Mouse (Mus musculus): ENCODE results near the gene Usp39. TPM values are rescaled to one million over a fixed set of nuclear protein-coding genes. Genes with fewer than 3 reads are reported as not detected.
A peak's percentile ranks its signal among the peaks of the same experiment; 100 is the strongest.

Gene Usp39
- total RNA-seq (2021), result 10 to 100 TPM; 31.0 to 32.5 TPM
- long read RNA-seq, experiment 1, transcript Usp39-201 (13 exons, 2,244 nt), result major isoform, 24 of 31 reads
- long read RNA-seq, experiment 1, partial matches to known transcripts, result 0 of 31 reads
- long read RNA-seq, experiment 1, other reads (novel, unspliced or antisense), result 7 of 31 reads
- long read RNA-seq, experiment 2, transcript Usp39-201 (13 exons, 2,244 nt), result major isoform, 48 of 52 reads
- long read RNA-seq, experiment 2, partial matches to known transcripts, result 1 of 52 reads
- long read RNA-seq, experiment 2, other reads (novel, unspliced or antisense), result 3 of 52 reads

DNA sequence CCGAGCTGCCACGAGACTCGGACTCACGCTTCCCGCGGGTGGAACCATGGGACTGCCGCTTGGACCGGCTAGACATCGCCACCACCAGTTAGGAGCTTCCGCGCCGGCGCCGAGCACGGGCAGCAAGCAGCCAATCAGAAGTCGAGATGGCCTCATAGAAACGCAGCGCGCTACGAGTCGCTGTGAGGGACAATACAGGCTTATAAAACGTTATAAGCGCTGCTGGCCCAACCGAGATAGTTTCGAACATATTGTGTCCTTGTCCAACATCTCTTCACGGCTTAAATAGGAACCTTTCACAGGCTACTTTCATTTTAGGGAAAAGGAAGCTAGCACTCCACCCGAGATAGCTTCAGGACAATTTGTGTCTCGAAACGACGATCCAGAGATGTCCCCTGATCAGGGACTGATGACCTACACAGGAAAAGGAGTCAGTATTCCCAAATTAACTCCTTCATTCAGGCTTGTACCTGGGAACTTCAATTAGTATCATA, at the start of gene Usp39:
Gene Usp39, minus strand, starts transcription at position 111 of the 494 bp plus-strand sequence.
- H3K27ac ChIP-seq, result peak within 1 kb of the TSS; percentile 84
- DNase-seq (ENCODE audit: low spot score in 2 of 2), result peak; percentile 91 to 94
- peak within 1 kb of the TSS; percentile 94 for H3K4me3 ChIP-seq
- TF ChIP-seq CTCF (conservative IDR thresholded peaks at IDR 0.05), result no peak

DNA sequence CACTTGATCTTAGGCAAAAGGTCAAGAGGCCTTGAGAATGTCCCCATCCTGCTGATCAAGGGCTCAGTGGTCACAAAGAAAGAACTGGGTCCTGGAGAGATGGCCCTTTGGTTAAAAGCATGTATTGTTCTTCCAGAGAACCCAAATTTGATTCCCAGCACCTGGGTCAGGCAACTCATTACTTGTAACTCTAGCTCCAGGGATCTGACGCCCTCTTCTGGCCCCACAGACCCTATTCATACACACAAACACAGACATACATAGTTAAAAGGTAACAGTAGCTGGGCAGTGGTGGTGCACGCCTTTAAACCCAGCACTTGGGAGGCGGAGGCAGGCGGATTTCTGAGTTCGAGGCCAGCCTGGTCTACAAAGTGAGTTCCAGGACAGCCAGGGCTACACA, 47.4 kb upstream of the Usp39 start:
- DNase-seq (ENCODE audit: low spot score in 2 of 2), result no peak
- no peak overlapping the region for H3K27ac ChIP-seq
- TF ChIP-seq CTCF (conservative IDR thresholded peaks at IDR 0.05), result no peak
- no peak overlapping the region for H3K4me3 ChIP-seq

DNA sequence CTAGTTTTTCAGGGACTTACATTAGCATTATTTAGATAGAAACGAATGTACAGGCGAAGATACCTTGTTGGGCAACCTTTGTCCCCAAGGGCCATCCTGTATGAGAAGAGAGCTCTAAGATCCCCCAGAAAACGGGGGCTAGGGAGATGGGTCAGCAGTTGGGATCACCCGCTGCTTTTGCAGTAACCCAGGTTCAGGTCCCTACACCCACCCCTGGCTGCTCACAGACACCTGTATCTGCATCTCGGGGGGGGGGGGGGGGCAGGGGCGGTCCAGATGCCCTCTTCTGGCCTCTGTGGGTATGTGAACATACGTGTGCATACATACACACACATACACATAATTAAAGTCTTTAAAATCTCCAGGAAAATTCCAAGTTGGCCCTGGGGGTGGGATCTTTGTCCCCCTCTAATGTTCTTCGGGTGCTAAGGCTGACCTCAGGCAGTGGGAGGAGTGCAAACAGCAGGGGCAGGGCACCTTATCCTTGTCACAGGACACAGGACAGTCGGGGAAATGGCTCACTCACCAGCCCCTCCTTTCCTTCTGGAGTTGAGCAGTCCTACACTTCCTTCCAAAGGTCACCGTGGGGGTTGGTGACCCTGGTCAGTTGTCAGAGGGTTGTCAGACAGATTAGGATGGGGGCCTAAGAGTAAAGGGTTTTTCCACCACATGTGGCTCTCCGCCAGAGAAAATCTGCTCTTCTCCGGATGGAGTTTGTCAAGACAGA, 46.0 kb upstream of the Usp39 start:
- peak overlapping the region; percentile 86 for H3K27ac ChIP-seq

DNA sequence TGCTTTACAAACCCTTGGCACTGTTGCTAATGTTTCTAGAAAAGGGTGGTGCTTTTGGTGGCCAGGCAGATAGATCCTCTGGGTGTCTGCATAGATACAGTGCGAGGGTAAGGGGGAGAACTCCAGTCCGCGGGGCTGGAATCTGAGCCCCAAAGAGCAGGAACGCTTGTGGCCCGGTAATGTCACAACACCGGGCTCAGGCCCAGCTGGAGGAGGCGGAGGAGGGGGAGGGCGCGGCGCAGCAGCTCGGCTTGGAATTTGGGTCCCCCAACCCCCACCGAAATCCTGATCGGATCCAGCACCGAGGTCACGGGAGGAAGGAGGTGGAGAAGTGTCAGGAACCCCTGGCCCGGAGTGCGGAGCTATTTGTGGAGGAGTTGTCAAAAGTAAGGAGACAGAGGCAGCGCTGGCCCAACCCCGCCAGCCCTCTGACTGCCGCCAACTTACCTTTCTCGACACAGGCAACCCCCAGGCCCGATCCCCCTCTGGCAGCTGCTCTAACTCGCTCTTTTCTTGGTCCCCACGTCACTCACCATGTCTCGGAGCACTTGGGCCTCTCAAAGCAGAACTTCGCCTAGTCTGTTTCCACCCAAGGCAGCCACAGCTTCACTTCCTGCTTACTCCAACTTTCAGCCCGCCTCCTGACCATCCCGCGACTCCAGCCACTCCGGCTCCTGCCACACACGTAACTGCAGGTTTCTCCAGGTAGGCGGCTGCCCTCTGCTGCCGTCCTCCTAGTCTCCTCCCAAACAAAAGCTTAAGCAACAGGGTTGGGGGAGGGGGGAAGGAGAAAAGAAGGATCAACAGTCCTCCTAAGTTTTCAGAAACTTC, 45.2 kb upstream of the Usp39 start, which contains the start of gene Vamp8:
Gene Vamp8, minus strand, starts transcription at position 763 of the 831 bp plus-strand sequence.
- peak; percentile 43 to 46 for DNase-seq (ENCODE audit: low spot score in 2 of 2)
- H3K4me3 ChIP-seq, result peak within 1 kb of the TSS; percentile 63
- no peak for TF ChIP-seq CTCF (conservative IDR thresholded peaks at IDR 0.05)
- H3K27ac ChIP-seq, result peak within 1 kb of the TSS; percentile 86

More for the DNA sequence above, 46.0 kb upstream of the Usp39 start:
- H3K4me3 ChIP-seq, result peak overlapping the region; percentile 63
- TF ChIP-seq CTCF (conservative IDR thresholded peaks at IDR 0.05), result no peak
- DNase-seq (ENCODE audit: low spot score in 2 of 2), result no peak

DNA sequence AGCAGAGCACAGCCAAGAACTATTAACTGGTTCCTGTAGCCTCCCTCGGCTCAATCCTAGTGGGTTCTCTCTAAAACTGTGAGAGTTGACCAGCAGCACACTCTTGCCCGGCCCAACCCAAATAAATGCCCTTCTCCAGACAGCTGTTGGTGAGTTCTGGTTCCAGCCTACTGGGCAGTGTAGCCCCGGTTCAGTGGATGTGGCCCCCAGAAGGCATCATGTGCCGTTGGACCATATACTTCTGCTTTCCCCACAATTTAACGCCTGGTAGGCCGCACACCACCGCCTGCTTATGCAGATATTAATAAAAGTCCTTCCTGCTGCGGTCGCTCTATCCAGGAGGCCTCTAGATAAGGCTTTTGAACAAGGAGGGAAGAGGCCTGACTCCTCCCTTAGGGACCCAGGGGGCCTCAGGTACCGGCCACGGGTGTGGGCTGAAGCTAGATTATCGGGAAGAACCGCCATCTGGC, 44.5 kb upstream of the Usp39 start:
- no peak for TF ChIP-seq CTCF (conservative IDR thresholded peaks at IDR 0.05)
- H3K27ac ChIP-seq, result peak overlapping the region; percentile 86
- DNase-seq (ENCODE audit: low spot score in 2 of 2), result no peak
- peak overlapping the region; percentile 63 for H3K4me3 ChIP-seq

DNA sequence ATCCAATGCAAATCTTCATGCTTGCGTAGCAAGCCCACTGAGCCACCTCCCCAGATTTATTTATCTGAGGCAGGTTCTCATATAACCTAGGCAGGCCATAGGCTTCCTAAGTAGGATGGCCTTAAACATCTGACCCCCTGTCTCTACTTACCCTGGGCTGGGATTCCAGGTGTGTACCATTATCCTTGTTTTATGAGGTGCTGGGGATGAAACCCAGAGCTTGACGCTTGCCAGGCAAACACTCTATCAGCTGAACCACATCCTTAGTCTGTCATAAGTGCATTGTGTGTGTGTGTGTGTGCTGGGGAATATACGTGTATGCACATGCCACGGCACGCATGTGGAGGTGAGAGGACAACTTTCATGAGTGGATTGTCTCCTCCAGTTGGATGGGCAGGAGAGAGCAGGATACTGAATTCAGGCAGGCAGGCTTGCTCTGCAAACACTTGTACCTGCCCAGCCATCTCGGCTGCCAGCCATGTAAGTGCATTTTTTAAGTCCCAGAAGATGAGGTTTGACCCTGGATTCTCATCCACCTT, 43.9 kb upstream of the Usp39 start:
- DNase-seq (ENCODE audit: low spot score in 2 of 2), result no peak
- no peak for TF ChIP-seq CTCF (conservative IDR thresholded peaks at IDR 0.05)
- Histone ChIP-seq H3K4me3 (no peak overlapping the region), H3K27ac (no peak overlapping the region)

DNA sequence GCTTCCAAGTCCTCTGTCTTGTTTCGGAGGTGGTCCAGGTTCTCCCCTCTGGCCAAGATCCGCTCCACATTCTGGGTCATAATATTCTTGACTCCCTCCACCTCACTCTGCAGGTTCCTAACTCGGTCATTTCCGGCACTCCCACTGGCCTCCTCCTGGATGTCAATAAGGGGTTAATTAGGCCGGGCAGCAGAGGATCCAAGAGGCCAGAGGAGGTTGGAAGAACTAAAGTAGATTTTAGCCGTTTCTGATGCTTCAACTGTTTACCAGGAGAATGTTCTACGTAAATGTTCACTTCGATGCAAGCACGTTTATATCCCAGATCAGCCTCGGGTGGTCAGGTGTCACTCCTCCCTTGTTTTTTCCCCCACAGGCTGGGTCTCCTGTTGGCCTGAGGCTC, 43.3 kb upstream of the Usp39 start:
- H3K4me3 ChIP-seq, result no peak overlapping the region
- no peak for DNase-seq (ENCODE audit: low spot score in 2 of 2)
- no peak for TF ChIP-seq CTCF (conservative IDR thresholded peaks at IDR 0.05)

DNA sequence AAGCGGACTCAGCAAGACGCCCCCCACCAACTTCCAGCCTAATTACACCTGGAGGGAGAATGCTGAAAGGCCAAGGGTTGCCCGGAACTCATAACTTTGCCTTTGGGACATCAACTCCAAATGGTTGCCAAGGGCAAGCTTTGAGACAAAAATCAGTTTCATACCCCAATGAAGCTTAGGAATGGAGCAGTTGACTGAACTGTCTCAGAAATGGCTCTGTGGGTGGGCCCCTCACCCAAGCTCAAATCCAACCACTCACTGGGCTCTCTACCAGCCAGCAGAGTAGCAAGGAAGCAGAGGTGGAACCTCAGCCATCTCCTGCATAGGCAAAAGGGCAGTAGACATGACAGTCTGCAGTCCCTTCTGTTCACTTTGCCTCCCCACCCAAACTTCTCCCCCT, 42.8 kb upstream of the Usp39 start:
- no peak for TF ChIP-seq CTCF (conservative IDR thresholded peaks at IDR 0.05)
- no peak overlapping the region for H3K4me3 ChIP-seq
- H3K27ac ChIP-seq, result no peak overlapping the region
- DNase-seq (ENCODE audit: low spot score in 2 of 2), result no peak

More for the DNA sequence above, 43.3 kb upstream of the Usp39 start:
- no peak overlapping the region for H3K27ac ChIP-seq

DNA sequence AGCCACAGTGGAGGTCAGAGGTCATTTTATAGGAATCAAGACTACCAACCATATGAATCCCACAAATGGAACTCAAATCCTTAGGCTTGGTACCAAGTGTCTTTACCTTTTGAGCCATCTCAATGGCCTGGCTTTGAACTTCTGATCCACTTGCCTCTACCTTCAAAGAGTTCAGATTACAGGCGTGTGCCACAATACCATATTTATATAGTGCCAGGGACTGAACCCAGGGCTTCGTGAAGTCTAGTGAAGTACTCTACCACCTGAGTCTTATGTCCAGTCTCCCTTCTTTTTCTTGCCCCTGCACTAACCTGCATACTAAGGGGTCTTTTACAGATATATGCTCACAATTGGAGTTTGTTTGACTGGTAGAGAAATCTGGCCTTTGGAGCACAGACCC, 41.6 kb upstream of the Usp39 start:
- no peak for DNase-seq (ENCODE audit: low spot score in 2 of 2)
- no peak for TF ChIP-seq CTCF (conservative IDR thresholded peaks at IDR 0.05)
- Histone ChIP-seq H3K4me3 (no peak overlapping the region), H3K27ac (no peak overlapping the region)

DNA sequence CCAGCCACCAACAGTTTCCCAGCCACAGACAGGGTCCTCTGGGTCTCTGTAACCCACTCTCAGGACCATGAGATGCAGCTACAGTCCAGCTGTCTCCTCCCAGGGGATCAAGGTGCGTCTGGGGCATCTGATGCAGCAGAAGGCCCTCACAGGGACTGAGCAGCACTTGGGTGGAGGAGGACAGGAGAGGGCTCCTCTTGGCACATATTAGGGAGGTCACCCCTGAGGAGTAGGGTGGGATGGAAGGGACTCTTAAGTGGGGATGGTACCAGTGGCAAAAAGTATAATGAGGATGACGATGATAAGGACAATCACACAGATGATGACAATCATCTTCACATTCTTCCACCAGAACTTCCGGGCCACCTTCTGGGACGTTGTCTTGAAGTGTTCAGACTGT, 40.3 kb upstream of the Usp39 start:
- DNase-seq (ENCODE audit: low spot score in 2 of 2), result no peak
- H3K4me3 ChIP-seq, result no peak overlapping the region
- no peak for TF ChIP-seq CTCF (conservative IDR thresholded peaks at IDR 0.05)
- H3K27ac ChIP-seq, result no peak overlapping the region

DNA sequence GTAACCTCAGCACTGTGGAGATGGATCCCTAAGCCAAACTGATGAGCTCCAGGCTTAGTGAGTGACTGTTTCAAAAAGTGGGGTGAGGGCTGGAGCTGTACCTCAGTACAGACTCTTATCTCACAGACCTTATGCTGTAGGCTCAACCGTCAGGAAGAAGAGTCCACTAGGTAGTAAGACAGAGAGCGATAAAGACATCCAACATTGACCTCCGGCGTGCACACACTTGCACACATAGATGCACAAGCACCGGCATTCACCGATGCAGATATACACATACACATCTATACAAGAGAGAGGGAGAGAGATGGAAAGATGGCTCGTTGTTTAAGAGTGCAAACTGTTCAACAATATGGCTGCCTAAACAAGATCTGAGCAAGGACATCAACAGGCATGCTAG, 39.0 kb upstream of the Usp39 start:
- no peak overlapping the region for H3K27ac ChIP-seq
- TF ChIP-seq CTCF (conservative IDR thresholded peaks at IDR 0.05), result no peak
- no peak overlapping the region for H3K4me3 ChIP-seq
- no peak for DNase-seq (ENCODE audit: low spot score in 2 of 2)

DNA sequence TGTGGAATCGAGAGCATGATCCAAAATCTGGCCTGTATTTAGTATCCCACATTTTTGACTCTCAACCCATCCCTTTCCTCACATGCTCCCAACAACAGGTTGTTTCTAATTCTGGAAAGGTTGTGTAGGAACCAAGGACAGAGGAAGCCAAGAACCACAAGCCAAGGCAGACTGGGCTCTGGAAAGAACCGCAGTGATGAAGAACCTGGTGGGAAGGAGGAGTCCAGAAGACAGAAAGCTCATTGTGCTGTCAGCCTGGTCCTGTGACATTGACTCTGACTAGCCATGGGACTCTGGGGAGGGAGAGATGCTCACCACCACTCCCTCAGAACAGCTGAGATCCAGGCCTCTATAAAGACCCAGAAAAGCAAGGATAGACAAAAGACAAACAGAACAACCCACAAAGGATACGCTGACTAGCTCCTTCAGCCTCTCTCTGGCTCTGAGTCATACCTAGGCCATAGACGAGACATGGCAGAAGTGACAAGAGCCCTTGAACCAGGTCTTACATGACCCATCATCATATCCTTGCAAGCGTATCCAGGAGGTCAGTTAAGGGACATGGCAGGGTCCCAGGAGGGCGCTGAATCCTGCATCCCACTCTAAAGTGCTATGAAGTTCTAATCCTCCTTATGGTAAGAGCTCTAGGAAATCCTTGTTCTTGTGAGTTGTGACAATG, 38.3 kb upstream of the Usp39 start:
- no peak overlapping the region for H3K4me3 ChIP-seq
- H3K27ac ChIP-seq, result no peak overlapping the region
- no peak for TF ChIP-seq CTCF (conservative IDR thresholded peaks at IDR 0.05)
- DNase-seq (ENCODE audit: low spot score in 2 of 2), result no peak
